Mouse (Mus musculus): Measurements from ENCODE around the gene Myo18a. TPM values are rescaled to one million over a fixed set of nuclear protein-coding genes. Genes with fewer than 3 reads are reported as not detected.

Myo18a gene
- polyA plus RNA-seq, 1 experiment from 2014 or later = 114 TPM

GRCm38 (mm10) chr11:77885246-77885575 lies 122.2 kb downstream of the Myo18a start:
- peak overlapping the region; percentile 83 for H3K27ac ChIP-seq (replicated peaks in 1 of 2; ENCODE audit: control insufficient read depth in 1 of 2, insufficient read depth in 1 of 2, low read depth in 2 of 2, low read length in 2 of 2)
- no peaks in the 10 kb centered on the region for H3K36me3 ChIP-seq (ENCODE audit: control insufficient read depth, insufficient read depth, low read length)
- WGBS = 39% methylated on average over 8 of the region's 8 CpGs
- no peaks in the 10 kb centered on the region for H3K9me3 ChIP-seq (ENCODE audit: control insufficient read depth, low read length)
- peak overlapping the region; percentile 44 for H3K9ac ChIP-seq (ENCODE audit: low read length)
- no peak for ATAC-seq (ENCODE audit: insufficient number of reproducible peaks, insufficient read depth, low FRiP score, low read depth)
- peaks cover 30 to 40% of the 10 kb centered on the region in 2 experiments for H3K4me1 ChIP-seq (ENCODE audit: control insufficient read depth in 2 of 2, insufficient read depth in 2 of 2, low read length in 2 of 2)
- no peaks in the 10 kb centered on the region for H3K27me3 ChIP-seq (ENCODE audit: control insufficient read depth, insufficient read depth, low read length)
- H3K4me3 ChIP-seq (ENCODE audit: control insufficient read depth in 1 of 2, insufficient read depth in 1 of 2, low read depth in 1 of 2, low read length in 2 of 2) = no peak overlapping the region
- H3K4me2 ChIP-seq (ENCODE audit: low read length) = peak overlapping the region; percentile 43

DNA sequence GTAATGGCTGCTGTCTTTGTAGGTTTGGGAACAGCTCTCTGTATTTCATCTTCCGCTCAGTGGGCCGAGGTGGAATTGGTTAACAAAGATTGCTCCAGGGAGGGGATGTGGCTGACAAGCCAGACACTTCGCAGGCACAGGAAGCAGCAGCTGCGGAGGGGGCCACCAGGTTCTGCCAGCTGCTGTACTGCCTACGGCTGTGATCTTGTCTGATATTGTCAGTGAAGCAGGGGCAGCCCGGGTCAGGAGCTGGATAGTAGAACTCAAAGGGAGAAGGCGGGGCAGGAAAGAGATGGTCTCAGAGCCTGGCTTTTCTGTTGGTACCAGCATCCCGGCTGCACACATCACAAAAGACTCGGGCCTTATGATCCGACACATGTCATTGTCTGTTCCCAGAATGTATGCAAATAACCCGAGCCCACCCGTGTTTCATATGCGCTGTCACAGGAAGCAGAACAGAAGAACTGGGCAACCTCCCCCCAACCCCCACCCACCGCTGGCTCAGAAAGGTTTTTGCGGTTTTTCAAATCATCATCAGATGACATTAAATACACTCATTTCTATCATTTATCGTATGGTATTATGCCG lies 124.4 kb downstream of the Myo18a start:
- no peak overlapping the region for H3K4me3 ChIP-seq (ENCODE audit: control insufficient read depth in 1 of 2, insufficient read depth in 1 of 2, low read depth in 1 of 2, low read length in 2 of 2)
- H3K36me3 ChIP-seq (ENCODE audit: control insufficient read depth, insufficient read depth, low read length) = no peaks in the 10 kb centered on the region
- H3K4me1 ChIP-seq (ENCODE audit: control insufficient read depth in 2 of 2, insufficient read depth in 2 of 2, low read length in 2 of 2) = peaks cover 30 to 40% of the 10 kb centered on the region in 2 experiments
- H3K9me3 ChIP-seq (ENCODE audit: control insufficient read depth, low read length) = no peaks in the 10 kb centered on the region
- no peak overlapping the region for H3K27ac ChIP-seq (replicated peaks in 1 of 2; ENCODE audit: control insufficient read depth in 1 of 2, insufficient read depth in 1 of 2, low read depth in 2 of 2, low read length in 2 of 2)
- peak overlapping the region; percentile 36; the same call in 1 of the 2 replicates for H3K4me2 ChIP-seq (ENCODE audit: low read length)
- peak overlapping the region; percentile 10; the same call in 1 of the 2 replicates for H3K9ac ChIP-seq (ENCODE audit: low read length)
- peak; percentile 25; the same call in 1 of the 2 replicates for ATAC-seq (ENCODE audit: insufficient number of reproducible peaks, insufficient read depth, low FRiP score, low read depth)
- no peaks in the 10 kb centered on the region for H3K27me3 ChIP-seq (ENCODE audit: control insufficient read depth, insufficient read depth, low read length)
- 35% methylated on average over 17 of the region's 17 CpGs for WGBS

GRCm38 (mm10) chr11:77888846-77889245 lies 125.8 kb downstream of the Myo18a start:
- Histone ChIP-seq H3K36me3 (ENCODE audit: control insufficient read depth, insufficient read depth, low read length) (no peaks in the 10 kb centered on the region), H3K9me3 (ENCODE audit: control insufficient read depth, low read length) (no peaks in the 10 kb centered on the region), H3K4me3 (ENCODE audit: control insufficient read depth in 1 of 2, insufficient read depth in 1 of 2, low read depth in 1 of 2, low read length in 2 of 2) (no peak overlapping the region), H3K27me3 (ENCODE audit: control insufficient read depth, insufficient read depth, low read length) (no peaks in the 10 kb centered on the region), H3K4me2 (ENCODE audit: low read length) (no peak overlapping the region), H3K27ac (replicated peaks in 1 of 2; ENCODE audit: control insufficient read depth in 1 of 2, insufficient read depth in 1 of 2, low read depth in 2 of 2, low read length in 2 of 2) (no peak overlapping the region), H3K9ac (ENCODE audit: low read length) (no peak overlapping the region), H3K4me1 (ENCODE audit: control insufficient read depth in 2 of 2, insufficient read depth in 2 of 2, low read length in 2 of 2) (peaks cover 40 to 51% of the 10 kb centered on the region in 2 experiments)
- no peak for ATAC-seq (ENCODE audit: insufficient number of reproducible peaks, insufficient read depth, low FRiP score, low read depth)
- WGBS = 91% methylated on average over 5 of the region's 5 CpGs

GRCm38 (mm10) chr11:77889484-77889883 lies 126.4 kb downstream of the Myo18a start:
- H3K4me1 ChIP-seq (ENCODE audit: control insufficient read depth in 2 of 2, insufficient read depth in 2 of 2, low read length in 2 of 2) = peaks cover 42 to 51% of the 10 kb centered on the region in 2 experiments
- ATAC-seq (ENCODE audit: insufficient number of reproducible peaks, insufficient read depth, low FRiP score, low read depth) = no peak
- no peak overlapping the region for H3K4me2 ChIP-seq (ENCODE audit: low read length)
- no peaks in the 10 kb centered on the region for H3K27me3 ChIP-seq (ENCODE audit: control insufficient read depth, insufficient read depth, low read length)
- 38% methylated on average over 1 of the region's 2 CpGs for WGBS
- H3K36me3 ChIP-seq (ENCODE audit: control insufficient read depth, insufficient read depth, low read length) = no peaks in the 10 kb centered on the region
- no peak overlapping the region for H3K27ac ChIP-seq (replicated peaks in 1 of 2; ENCODE audit: control insufficient read depth in 1 of 2, insufficient read depth in 1 of 2, low read depth in 2 of 2, low read length in 2 of 2)
- H3K9ac ChIP-seq (ENCODE audit: low read length) = no peak overlapping the region
- no peaks in the 10 kb centered on the region for H3K9me3 ChIP-seq (ENCODE audit: control insufficient read depth, low read length)
- H3K4me3 ChIP-seq (ENCODE audit: control insufficient read depth in 1 of 2, insufficient read depth in 1 of 2, low read depth in 1 of 2, low read length in 2 of 2) = no peak overlapping the region

DNA sequence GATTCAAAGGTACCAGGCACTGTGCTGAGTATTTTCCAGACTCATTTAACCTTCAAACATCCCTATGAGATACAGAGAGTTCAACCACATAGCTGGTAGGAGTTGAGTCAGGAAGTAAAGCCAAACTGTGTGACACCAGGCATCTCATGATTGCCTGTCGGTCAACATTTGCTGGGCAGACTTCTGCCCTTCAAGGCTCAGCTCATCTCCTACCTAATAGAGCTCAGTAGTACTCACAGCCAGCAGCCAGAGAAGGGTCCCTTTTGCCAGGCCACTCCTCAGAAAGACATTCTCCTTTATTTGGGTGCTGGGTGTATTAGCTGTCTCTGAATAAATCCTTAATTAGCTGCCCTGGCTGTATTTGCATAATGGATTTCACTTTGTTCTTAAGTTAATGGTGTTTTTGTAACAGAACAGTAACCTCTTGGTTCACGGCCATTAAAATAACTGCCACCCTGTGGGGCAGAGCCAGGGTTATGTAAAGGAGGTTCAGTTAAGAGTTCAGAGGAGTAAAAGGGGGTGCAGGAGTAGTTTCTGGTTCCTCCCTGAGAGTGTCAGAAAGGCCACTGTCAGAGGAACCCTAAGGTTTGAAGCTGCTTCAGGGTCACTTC lies 127.7 kb downstream of the Myo18a start:
- Histone ChIP-seq H3K9me3 (ENCODE audit: control insufficient read depth, low read length) (no peaks in the 10 kb centered on the region), H3K4me1 (ENCODE audit: control insufficient read depth in 2 of 2, insufficient read depth in 2 of 2, low read length in 2 of 2) (peaks cover 30 to 39% of the 10 kb centered on the region in 2 experiments), H3K4me2 (ENCODE audit: low read length) (no peak overlapping the region), H3K27ac (replicated peaks in 1 of 2; ENCODE audit: control insufficient read depth in 1 of 2, insufficient read depth in 1 of 2, low read depth in 2 of 2, low read length in 2 of 2) (no peak overlapping the region), H3K27me3 (ENCODE audit: control insufficient read depth, insufficient read depth, low read length) (no peaks in the 10 kb centered on the region), H3K36me3 (ENCODE audit: control insufficient read depth, insufficient read depth, low read length) (no peaks in the 10 kb centered on the region), H3K4me3 (ENCODE audit: control insufficient read depth in 1 of 2, insufficient read depth in 1 of 2, low read depth in 1 of 2, low read length in 2 of 2) (no peak overlapping the region), H3K9ac (ENCODE audit: low read length) (no peak overlapping the region)
- 81% methylated on average over 2 of the region's 2 CpGs for WGBS
- no peak for ATAC-seq (ENCODE audit: insufficient number of reproducible peaks, insufficient read depth, low FRiP score, low read depth)

DNA sequence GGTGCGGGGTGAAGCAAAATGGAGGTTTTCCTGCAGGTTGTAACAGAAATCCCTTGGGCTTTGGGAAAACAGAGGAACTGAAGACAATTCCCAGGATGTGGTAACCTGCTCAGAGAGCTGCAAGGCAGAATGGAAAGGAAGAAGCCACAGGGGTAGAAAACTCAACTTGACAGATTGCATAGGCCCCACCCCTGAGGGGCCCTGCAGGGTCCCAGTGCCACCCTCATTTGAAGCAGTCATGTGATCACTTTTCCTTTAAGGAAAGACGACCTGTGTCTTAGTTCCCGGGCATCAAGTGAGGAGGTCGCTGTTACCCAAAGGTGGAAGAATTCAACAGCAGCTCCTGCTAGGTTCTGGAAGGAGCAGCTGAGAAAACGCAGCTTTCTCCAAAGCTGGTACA lies 129.8 kb downstream of the Myo18a start:
- Histone ChIP-seq H3K4me3 (ENCODE audit: control insufficient read depth in 1 of 2, insufficient read depth in 1 of 2, low read depth in 1 of 2, low read length in 2 of 2) (no peak overlapping the region), H3K9ac (ENCODE audit: low read length) (0 out of 2 replicates have a peak overlapping the region, but pooled peaks have one; percentile 10), H3K4me2 (ENCODE audit: low read length) (peak overlapping the region; percentile 39; the same call in 1 of the 2 replicates), H3K27ac (replicated peaks in 1 of 2; ENCODE audit: control insufficient read depth in 1 of 2, insufficient read depth in 1 of 2, low read depth in 2 of 2, low read length in 2 of 2) (peak overlapping the region; percentile 74 to 84; a peak in 3 of 4 replicates), H3K36me3 (ENCODE audit: control insufficient read depth, insufficient read depth, low read length) (no peaks in the 10 kb centered on the region), H3K9me3 (ENCODE audit: control insufficient read depth, low read length) (no peaks in the 10 kb centered on the region), H3K4me1 (ENCODE audit: control insufficient read depth in 2 of 2, insufficient read depth in 2 of 2, low read length in 2 of 2) (peaks cover 22 to 34% of the 10 kb centered on the region in 2 experiments), H3K27me3 (ENCODE audit: control insufficient read depth, insufficient read depth, low read length) (0 out of 2 replicates have a peak, but pooled peaks cover 3% of the 10 kb centered on the region)
- WGBS = 25% methylated on average over 5 of the region's 5 CpGs
- ATAC-seq (ENCODE audit: insufficient number of reproducible peaks, insufficient read depth, low FRiP score, low read depth) = no peak

GRCm38 (mm10) chr11:77893283-77893682 lies 130.2 kb downstream of the Myo18a start:
- WGBS = 50% methylated on average over 6 of the region's 6 CpGs
- Histone ChIP-seq H3K27me3 (ENCODE audit: control insufficient read depth, insufficient read depth, low read length) (0 out of 2 replicates have a peak, but pooled peaks cover 3% of the 10 kb centered on the region), H3K9me3 (ENCODE audit: control insufficient read depth, low read length) (no peaks in the 10 kb centered on the region), H3K4me1 (ENCODE audit: control insufficient read depth in 2 of 2, insufficient read depth in 2 of 2, low read length in 2 of 2) (peaks cover 22 to 33% of the 10 kb centered on the region in 2 experiments), H3K9ac (ENCODE audit: low read length) (0 out of 2 replicates have a peak overlapping the region, but pooled peaks have one; percentile 10), H3K27ac (replicated peaks in 1 of 2; ENCODE audit: control insufficient read depth in 1 of 2, insufficient read depth in 1 of 2, low read depth in 2 of 2, low read length in 2 of 2) (peak overlapping the region; percentile 74 to 84), H3K4me2 (ENCODE audit: low read length) (peak overlapping the region; percentile 39), H3K4me3 (ENCODE audit: control insufficient read depth in 1 of 2, insufficient read depth in 1 of 2, low read depth in 1 of 2, low read length in 2 of 2) (no peak overlapping the region), H3K36me3 (ENCODE audit: control insufficient read depth, insufficient read depth, low read length) (no peaks in the 10 kb centered on the region)
- ATAC-seq (ENCODE audit: insufficient number of reproducible peaks, insufficient read depth, low FRiP score, low read depth) = no peak
